In the genomic region with DNA sequence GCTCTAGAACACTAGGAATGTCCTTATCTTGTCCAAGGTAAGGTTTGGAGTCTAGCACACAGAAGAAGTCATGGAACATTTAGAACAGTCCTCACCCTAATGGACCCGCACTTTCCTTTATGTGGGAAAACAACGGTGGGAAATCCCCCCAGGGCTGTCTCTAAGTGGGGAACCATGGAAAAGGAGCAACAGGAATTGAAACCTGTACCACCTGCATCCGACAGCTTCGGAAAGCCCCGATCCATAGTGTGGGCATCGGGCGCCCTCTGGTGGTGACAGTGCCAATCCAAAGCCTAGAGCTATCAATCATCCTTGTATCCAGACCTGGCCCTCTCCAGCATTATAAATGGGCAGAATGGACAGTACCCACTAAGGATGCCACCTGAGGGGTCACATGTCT, we compare ENCODE assay signal across 8 mouse cellular contexts.
DNase-seq lines count a peak whose midpoint lies in the region; TF ChIP-seq lines count a peak whose summit lies in the region.

No protein-coding gene starts in this region.

- H3K4me1 ChIP-seq in cortical plate, adult 2 months (ENCODE audit: control insufficient read depth, insufficient read depth, low read length) = no peaks in the 10 kb centered on the region
- no peaks in the 10 kb centered on the region for H3K4me1 ChIP-seq in thymus, adult 2 months (replicated peaks; ENCODE audit: control insufficient read depth, insufficient read depth, low read length)

- DNase-seq in B cell, adult 2 months = peak; percentile 92 to 94
- DNase-seq in adrenal gland, adult 18-20 months (ENCODE audit: low spot score in 2 of 2) = peak; percentile 79 to 81
- peak; percentile 65 for DNase-seq in gastrocnemius, postnatal 14 days
- peak; percentile 57 to 92 for DNase-seq in kidney, postnatal 36 days
- DNase-seq in lung, adult 18-20 months = peak; percentile 55 to 62
- peak; percentile 54 for DNase-seq in ovary, postnatal 10 days (ENCODE audit: low spot score)
- DNase-seq in thymus, adult 2 months = peak; percentile 73

- no peak overlapping the region for H3K4me3 ChIP-seq in cortical plate, adult 2 months (ENCODE audit: insufficient read depth, low read length)
- H3K4me3 ChIP-seq in thymus, adult 2 months (ENCODE audit: control insufficient read depth, insufficient read depth, low read length) = no peak overlapping the region

- 5% methylated on average over 7 of the region's 7 CpGs for WGBS in thymus, adult 2 months

- no peaks in the 10 kb centered on the region for H3K27me3 ChIP-seq in thymus, adult 2 months (ENCODE audit: control insufficient read depth, insufficient read depth, low read length)

- intact Hi-C loops in gastrocnemius, postnatal 14 days (cut with DNase I; ENCODE audit: low total_unique reads) = loop anchor here (10.0 kb wide), 1 partner anchor 798 kb away; no protein-coding TSS in a partner anchor

- TF ChIP-seq POLR2A in cortical plate, adult 2 months (IDR thresholded peaks at IDR 0.05; ENCODE audit: extremely low read depth, insufficient read depth, low read length) = no peak
- no peak for TF ChIP-seq POLR2A in thymus, adult 2 months (IDR thresholded peaks at IDR 0.05; ENCODE audit: control insufficient read depth, extremely low read depth, insufficient read depth, low read length, poor library complexity)

- H3K27ac ChIP-seq in cortical plate, adult 2 months (ENCODE audit: insufficient read depth, low read length) = no peak overlapping the region
- H3K27ac ChIP-seq in thymus, adult 2 months (ENCODE audit: control insufficient read depth, insufficient read depth, low read length) = no peak overlapping the region

- TF ChIP-seq CTCF in cortical plate, adult 2 months (IDR thresholded peaks at IDR 0.05; ENCODE audit: extremely low read depth, insufficient read depth, low read length) = peak; percentile 93
- peak; percentile 86 for TF ChIP-seq CTCF in thymus, adult 2 months (IDR thresholded peaks at IDR 0.05; ENCODE audit: borderline replicate concordance, control insufficient read depth, extremely low read depth, insufficient read depth, low read length, poor library complexity)

- H3K36me3 ChIP-seq in thymus, adult 2 months (ENCODE audit: control insufficient read depth, insufficient read depth, low read length) = no peaks in the 10 kb centered on the region
